Mouse (Mus musculus) neural tube, embryonic 15.5 days (tissue): ENCODE measurements around the gene Edn1. TPM values are rescaled to one million over a fixed set of nuclear protein-coding genes. Genes with fewer than 3 reads are reported as not detected.

ENCODE experiments used
- ATAC-seq: fragments of 200-750 bp; cut with Nextera tagmentation; 2 replicates; pipeline ENCODE4 v1.8.0; 2017; ENCODE audit warnings: mild to moderate bottlenecking, moderate TSS enrichment, moderate library complexity; ENCODE audit not compliant: low FRiP score
- H3K27ac ChIP-seq: fragments of 300-500 bp; sonication (generic); replicated peaks from 2 replicates; pipeline ENCODE4 v1.5.1; 2015; ENCODE audit warnings: mild to moderate bottlenecking, inconsistent platforms
- H3K27me3 ChIP-seq: fragments of 300-500 bp; sonication (generic); replicated peaks from 2 replicates; pipeline ENCODE4 v1.6.1; 2015; ENCODE audit warnings: inconsistent platforms
- H3K36me3 ChIP-seq: fragments of 300-500 bp; sonication (generic); 2 replicates; pipeline ENCODE4 v1.6.1; 2015; ENCODE audit warnings: inconsistent platforms
- H3K4me1 ChIP-seq: fragments of 300-500 bp; sonication (generic); 2 replicates; pipeline ENCODE4 v1.6.1; 2015; ENCODE audit warnings: inconsistent platforms
- H3K4me2 ChIP-seq: fragments of 300-500 bp; sonication (generic); 2 replicates; pipeline ENCODE4 v1.6.1; 2015; ENCODE audit warnings: inconsistent platforms, mild to moderate bottlenecking, moderate library complexity
- H3K4me3 ChIP-seq: fragments of 300-500 bp; sonication (generic); replicated peaks from 2 replicates; pipeline ENCODE4 v1.5.1; 2015; ENCODE audit warnings: mild to moderate bottlenecking, inconsistent platforms
- H3K9ac ChIP-seq: fragments of 300-500 bp; sonication (generic); replicated peaks from 2 replicates; pipeline ENCODE4 v1.6.1; 2015; ENCODE audit warnings: mild to moderate bottlenecking, inconsistent platforms
- H3K9me3 ChIP-seq: fragments of 300-500 bp; sonication (generic); replicated peaks from 2 replicates; pipeline ENCODE4 v1.6.1; 2016; ENCODE audit warnings: inconsistent platforms
- WGBS: fragments of 180-500 bp; shearing (Covaris S2); methylation state at CpG from one replicate; pipeline ENCODE4 v1.1.7; 2015; ENCODE audit warnings: mixed read lengths; 5-methylcytosine and 5-hydroxymethylcytosine counted together
- polyA plus RNA-seq: library from polyadenylated mRNA; unstranded; fragments of >200 nt; fragmentation: Nextera tagmentation; extraction: Ambion mirVana; gene quantifications from 2 replicates; pipeline ENCODE4 v1.2.1, GENCODE M21; 2015

Edn1 gene
- 2.3 and 4.1 TPM in 2 replicates for polyA plus RNA-seq

DNA sequence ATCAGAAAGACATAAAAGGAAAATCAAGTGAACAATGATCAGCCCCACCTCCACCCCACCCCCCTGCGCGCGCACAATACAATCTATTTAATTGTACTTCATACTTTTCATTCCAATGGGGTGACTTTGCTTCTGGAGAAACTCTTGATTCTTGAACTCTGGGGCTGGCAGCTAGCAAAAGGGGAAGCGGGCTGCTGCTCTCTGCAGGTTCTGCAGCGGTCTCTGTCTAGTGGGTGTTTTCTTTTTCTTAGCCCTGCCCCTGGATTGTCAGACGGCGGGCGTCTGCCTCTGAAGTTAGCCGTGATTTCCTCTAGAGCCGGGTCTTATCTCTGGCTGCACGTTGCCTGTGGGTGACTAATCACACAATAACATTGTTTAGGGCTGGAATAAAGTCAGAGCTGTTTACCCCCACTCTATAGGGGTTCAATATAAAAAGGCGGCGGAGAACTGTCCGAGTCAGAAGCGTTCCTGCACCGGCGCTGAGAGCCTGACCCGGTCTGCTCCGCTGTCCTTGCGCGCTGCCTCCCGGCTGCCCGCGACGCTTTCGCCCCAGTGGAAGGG, at the start of gene Edn1:
Edn1 (plus strand) TSS at position 316 of the 561 bp plus-strand sequence.
- no peaks in the 10 kb centered on the region for H3K9me3 ChIP-seq
- H3K27ac ChIP-seq, result no peak within 1 kb of the TSS
- H3K36me3 ChIP-seq, result no peaks in the 10 kb centered on the region
- peak within 1 kb of the TSS; percentile 38; the same call in 1 of the 2 replicates for H3K9ac ChIP-seq
- H3K27me3 ChIP-seq, result peaks cover 18% of the 10 kb centered on the region
- WGBS, result under 1% methylated on average over 26 of the region's 26 CpGs
- 0 out of 2 replicates have a peak, but pooled peaks have one; percentile 35 for ATAC-seq
- peaks cover 20% of the 10 kb centered on the region for H3K4me1 ChIP-seq
- H3K4me3 ChIP-seq, result peak within 1 kb of the TSS; percentile 40
- peak within 1 kb of the TSS; percentile 73 for H3K4me2 ChIP-seq

DNA sequence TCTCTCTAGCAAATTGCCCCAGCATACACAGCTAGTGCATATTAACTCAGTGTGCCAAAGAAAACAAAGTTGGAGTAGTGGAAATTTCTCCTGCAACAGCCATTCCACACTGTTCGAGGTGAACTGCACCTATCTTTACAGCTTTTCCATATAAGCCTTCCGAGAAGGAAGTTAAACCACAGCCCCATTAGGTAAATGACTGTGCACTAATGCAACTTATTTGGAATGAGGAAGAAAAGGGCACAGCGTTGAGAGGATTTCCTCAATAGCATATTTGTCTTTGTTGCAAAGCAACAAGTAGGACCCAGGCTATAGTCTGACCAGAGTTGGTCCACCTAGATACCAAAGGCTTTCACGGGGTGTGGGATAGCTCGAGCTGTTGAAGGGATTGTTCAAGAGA, 47.5 kb upstream of the Edn1 start:
- H3K4me2 ChIP-seq, result no peak overlapping the region
- H3K9ac ChIP-seq, result no peak overlapping the region
- ATAC-seq, result no peak
- no peaks in the 10 kb centered on the region for H3K9me3 ChIP-seq
- no peak overlapping the region for H3K27ac ChIP-seq
- WGBS, result 86% methylated on average over 5 of the region's 5 CpGs
- H3K36me3 ChIP-seq, result no peaks in the 10 kb centered on the region
- H3K27me3 ChIP-seq, result no peaks in the 10 kb centered on the region
- no peaks in the 10 kb centered on the region for H3K4me1 ChIP-seq
- H3K4me3 ChIP-seq, result no peak overlapping the region

DNA sequence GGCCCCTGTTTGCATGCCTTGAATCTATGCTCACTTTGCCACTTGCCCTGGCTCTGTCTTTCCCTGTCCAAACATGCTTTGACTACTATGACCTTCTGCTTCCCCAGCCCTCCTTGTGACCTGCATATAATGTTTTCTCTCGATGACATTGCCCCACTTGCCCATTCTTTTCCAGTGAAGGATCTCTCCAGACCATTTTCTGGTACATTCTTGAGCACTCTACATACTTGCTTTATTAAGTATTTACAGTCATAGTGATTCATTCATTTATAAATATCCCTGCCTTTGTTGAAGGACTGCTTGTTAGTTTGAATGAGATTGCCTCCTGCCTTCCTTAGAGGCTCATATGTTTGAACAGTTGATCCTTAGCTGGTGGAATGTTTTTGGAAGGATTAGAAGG, 46.2 kb upstream of the Edn1 start:
- 91% methylated on average over 1 of the region's 1 CpGs for WGBS
- Histone ChIP-seq H3K4me3 (no peak overlapping the region), H3K9ac (no peak overlapping the region)

DNA sequence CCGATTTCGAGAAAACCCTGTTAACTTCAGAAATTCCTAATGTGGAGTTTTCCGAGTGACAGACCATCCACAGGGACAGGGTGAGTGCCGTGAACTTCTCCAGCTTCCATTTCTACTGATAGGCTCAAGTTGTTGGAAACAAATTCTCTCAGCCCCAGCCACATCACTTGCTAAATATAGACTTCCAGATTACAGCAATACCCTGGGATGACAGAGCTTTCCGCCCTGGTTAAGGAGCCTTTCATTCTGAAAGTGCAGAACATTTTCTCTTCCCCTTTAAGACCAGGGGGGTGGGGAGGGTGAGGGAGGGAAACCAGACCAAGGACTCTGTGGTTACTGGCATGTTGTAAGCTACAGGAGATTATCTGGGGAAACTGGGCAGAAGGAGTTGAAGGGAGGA, 42.9 kb upstream of the Edn1 start:
- no peaks in the 10 kb centered on the region for H3K4me1 ChIP-seq
- no peaks in the 10 kb centered on the region for H3K9me3 ChIP-seq
- no peak overlapping the region for H3K27ac ChIP-seq
- no peak overlapping the region for H3K9ac ChIP-seq
- no peaks in the 10 kb centered on the region for H3K27me3 ChIP-seq
- H3K4me3 ChIP-seq, result no peak overlapping the region
- WGBS, result 93% methylated on average over 5 of the region's 5 CpGs
- no peak overlapping the region for H3K4me2 ChIP-seq
- ATAC-seq, result no peak
- no peaks in the 10 kb centered on the region for H3K36me3 ChIP-seq

More for the DNA sequence above, 46.2 kb upstream of the Edn1 start:
- no peak overlapping the region for H3K27ac ChIP-seq
- no peaks in the 10 kb centered on the region for H3K27me3 ChIP-seq
- no peaks in the 10 kb centered on the region for H3K4me1 ChIP-seq
- no peak overlapping the region for H3K4me2 ChIP-seq
- H3K36me3 ChIP-seq, result no peaks in the 10 kb centered on the region
- no peak for ATAC-seq
- no peaks in the 10 kb centered on the region for H3K9me3 ChIP-seq

DNA sequence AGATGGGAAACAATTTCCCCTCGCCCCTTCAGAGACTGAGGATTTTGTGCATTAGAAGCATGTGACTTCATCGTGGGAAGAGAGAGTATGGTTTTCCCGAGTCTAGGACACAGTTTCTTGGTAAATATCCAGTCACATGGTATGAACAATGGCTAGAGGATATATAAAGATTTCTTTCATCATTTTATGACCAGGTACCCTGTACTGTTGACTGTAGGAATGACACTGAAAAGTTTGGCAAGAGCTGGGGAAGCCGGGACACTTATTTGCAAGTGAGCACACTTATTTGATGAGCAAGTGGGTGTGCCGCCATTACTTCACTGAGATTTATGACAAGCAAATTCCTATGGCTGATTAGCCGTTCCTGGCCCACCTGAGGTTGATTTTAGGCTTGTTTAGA, 40.6 kb upstream of the Edn1 start:
- Histone ChIP-seq H3K27me3 (no peaks in the 10 kb centered on the region), H3K36me3 (no peaks in the 10 kb centered on the region), H3K9me3 (no peaks in the 10 kb centered on the region), H3K4me1 (no peaks in the 10 kb centered on the region), H3K4me2 (no peak overlapping the region), H3K9ac (no peak overlapping the region), H3K4me3 (no peak overlapping the region), H3K27ac (no peak overlapping the region)
- no peak for ATAC-seq
- WGBS, result 89% methylated on average over 6 of the region's 6 CpGs

DNA sequence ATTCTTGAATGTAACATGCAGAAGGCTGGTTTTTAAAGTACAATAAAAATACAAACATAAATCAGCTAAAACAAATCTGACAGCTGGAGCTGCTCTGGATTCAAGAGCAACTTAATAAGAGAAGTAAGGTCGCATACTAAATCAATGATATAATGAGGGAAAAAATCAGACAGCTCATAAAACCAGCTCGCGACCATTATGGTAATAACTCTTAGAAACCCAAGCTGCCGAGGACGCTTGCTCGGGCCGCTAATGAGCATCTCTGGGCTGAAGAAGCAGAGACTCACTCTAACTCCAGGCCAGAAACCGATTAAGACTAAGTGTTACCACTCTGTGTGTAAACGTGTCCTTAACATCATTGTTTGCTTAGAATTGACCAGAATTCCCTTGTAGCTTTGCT, 31.2 kb upstream of the Edn1 start:
- Histone ChIP-seq H3K4me1 (peaks cover 4% of the 10 kb centered on the region; the same call in 1 of the 2 replicates), H3K9ac (no peak overlapping the region), H3K4me2 (no peak overlapping the region), H3K4me3 (no peak overlapping the region), H3K36me3 (no peaks in the 10 kb centered on the region), H3K27ac (0 out of 2 replicates have a peak overlapping the region, but pooled peaks have one; percentile 5), H3K27me3 (no peaks in the 10 kb centered on the region), H3K9me3 (no peaks in the 10 kb centered on the region)
- WGBS, result 54% methylated on average over 9 of the region's 9 CpGs
- no peak for ATAC-seq

DNA sequence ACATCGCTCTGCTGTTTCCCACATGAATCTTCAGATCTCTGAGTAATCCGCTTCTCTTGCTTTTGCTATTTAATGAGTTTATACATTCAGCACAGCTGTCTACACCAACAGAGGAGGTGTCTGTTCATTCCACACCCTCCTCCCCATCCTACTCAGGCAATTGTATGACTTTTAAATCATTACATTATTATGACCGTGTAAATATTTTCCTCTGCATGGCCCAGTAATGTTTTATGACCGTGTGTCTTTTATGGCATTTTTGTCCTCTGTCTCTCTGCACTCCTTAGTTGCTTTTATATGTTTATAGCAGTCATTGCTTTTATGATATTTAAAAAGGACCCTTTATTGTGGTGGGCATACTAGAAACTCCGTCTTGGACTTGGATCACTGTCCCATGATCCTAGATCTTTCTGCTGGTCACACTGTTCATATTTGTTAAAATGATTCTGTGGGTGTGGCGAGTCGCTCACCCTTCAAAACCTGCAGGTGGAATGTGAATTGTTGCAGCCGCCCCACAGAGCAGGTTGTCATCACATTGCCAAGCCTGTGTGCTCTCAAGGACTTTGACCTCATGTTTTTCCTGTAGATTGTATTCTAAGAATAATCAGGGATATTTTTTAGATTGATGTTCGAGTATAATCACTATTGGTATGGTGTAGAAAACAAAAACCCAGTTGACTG, 24.4 kb upstream of the Edn1 start:
- Histone ChIP-seq H3K4me1 (no peaks in the 10 kb centered on the region), H3K27ac (no peak overlapping the region), H3K27me3 (no peaks in the 10 kb centered on the region), H3K4me2 (no peak overlapping the region), H3K4me3 (no peak overlapping the region), H3K9ac (no peak overlapping the region), H3K9me3 (no peaks in the 10 kb centered on the region), H3K36me3 (no peaks in the 10 kb centered on the region)
- WGBS, result 73% methylated on average over 9 of the region's 9 CpGs
- ATAC-seq, result no peak

DNA sequence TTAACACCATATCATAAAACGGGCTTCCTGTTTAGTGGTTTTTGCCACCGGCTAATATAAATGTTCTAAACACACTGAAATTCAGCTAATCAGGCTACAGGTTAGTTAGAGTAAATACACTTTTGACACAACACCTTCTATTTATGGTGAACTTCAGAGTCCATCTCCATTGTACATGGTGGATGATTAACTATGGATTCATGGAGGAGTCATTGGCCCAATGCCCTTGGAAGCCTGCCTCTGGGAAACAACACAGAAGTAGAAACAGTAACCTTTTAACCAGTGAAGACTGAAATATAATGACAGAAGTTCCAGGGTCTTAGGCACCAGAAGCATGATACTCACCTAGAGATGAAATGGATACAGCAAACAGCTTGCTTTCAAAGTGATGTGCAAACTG, 23.5 kb upstream of the Edn1 start:
- Histone ChIP-seq H3K9me3 (no peaks in the 10 kb centered on the region), H3K4me1 (no peaks in the 10 kb centered on the region), H3K9ac (no peak overlapping the region), H3K27ac (no peak overlapping the region), H3K36me3 (no peaks in the 10 kb centered on the region), H3K4me3 (no peak overlapping the region), H3K4me2 (no peak overlapping the region), H3K27me3 (no peaks in the 10 kb centered on the region)
- ATAC-seq, result no peak
- WGBS, result 82% methylated on average over 2 of the region's 2 CpGs

DNA sequence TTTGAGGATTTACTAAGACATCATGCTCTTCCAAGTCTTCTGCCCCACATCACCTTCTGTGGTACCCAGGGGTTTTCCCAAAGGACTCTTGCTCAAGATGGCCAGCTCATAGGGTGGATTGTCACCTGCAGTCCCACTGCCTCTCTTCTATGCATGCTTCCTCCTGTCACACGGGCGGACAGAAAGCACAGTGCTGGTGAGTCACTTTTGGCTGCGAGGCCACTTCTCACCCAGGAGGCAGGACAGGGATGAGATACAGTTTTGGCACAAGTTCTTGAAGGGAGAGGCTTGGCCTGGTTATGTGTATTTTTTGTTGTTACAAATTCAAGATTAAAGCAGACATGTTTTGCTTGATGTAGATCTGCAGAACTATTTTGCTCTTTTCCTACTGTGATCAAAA, 15.4 kb upstream of the Edn1 start:
- 90% methylated on average over 3 of the region's 3 CpGs for WGBS
- no peak overlapping the region for H3K27ac ChIP-seq
- no peak for ATAC-seq

DNA sequence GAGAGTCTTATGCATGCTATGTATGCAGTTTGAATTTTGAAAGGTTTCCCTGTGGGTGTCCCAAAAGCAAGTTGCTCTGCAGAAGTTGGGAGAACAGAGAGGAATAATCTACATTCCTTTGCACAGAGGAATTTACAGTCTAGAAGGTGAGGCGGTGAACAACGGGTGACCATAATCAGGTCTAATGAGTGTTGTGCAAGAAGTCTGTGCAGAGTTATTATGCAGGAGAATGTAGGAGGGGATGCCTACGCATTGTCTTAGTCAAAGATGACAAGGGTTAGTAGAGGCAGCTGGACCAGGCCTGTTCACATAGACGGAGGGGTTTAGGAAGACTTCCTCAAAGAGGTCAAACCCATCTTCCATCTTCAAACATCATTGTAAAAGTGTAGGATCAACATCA, 14.5 kb upstream of the Edn1 start:
- H3K4me2 ChIP-seq, result no peak overlapping the region
- no peaks in the 10 kb centered on the region for H3K4me1 ChIP-seq
- no peaks in the 10 kb centered on the region for H3K9me3 ChIP-seq
- H3K4me3 ChIP-seq, result no peak overlapping the region
- H3K36me3 ChIP-seq, result no peaks in the 10 kb centered on the region
- H3K9ac ChIP-seq, result no peak overlapping the region
- 92% methylated on average over 4 of the region's 4 CpGs for WGBS
- no peak for ATAC-seq
- no peaks in the 10 kb centered on the region for H3K27me3 ChIP-seq
- no peak overlapping the region for H3K27ac ChIP-seq

More for the DNA sequence above, 15.4 kb upstream of the Edn1 start:
- no peak overlapping the region for H3K4me2 ChIP-seq
- no peaks in the 10 kb centered on the region for H3K27me3 ChIP-seq
- H3K4me1 ChIP-seq, result no peaks in the 10 kb centered on the region
- no peaks in the 10 kb centered on the region for H3K36me3 ChIP-seq
- H3K4me3 ChIP-seq, result no peak overlapping the region
- H3K9me3 ChIP-seq, result no peaks in the 10 kb centered on the region
- no peak overlapping the region for H3K9ac ChIP-seq

DNA sequence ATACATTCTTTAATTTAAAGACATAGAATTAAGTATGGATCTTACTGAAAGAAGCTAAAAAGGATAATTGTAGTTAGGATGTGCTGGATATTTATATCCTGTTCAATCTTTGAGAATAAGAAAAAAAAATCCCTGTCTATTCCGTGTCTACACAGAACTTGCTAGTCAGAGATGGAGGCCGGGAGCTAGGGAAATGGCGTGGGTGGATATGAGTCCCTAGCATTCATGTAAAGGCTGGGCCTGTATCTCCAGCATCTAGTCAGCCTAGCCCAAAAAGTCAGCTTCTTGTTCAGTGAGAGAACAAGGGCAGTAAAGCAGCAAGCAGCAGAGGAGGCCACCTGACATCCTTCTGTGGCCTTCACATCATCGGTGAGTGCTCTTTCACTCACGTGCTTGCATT, 8.7 kb upstream of the Edn1 start:
- no peak for ATAC-seq
- Histone ChIP-seq H3K4me2 (no peak overlapping the region), H3K9me3 (no peaks in the 10 kb centered on the region), H3K9ac (no peak overlapping the region), H3K27ac (no peak overlapping the region), H3K27me3 (no peaks in the 10 kb centered on the region), H3K4me3 (no peak overlapping the region), H3K36me3 (no peaks in the 10 kb centered on the region), H3K4me1 (no peaks in the 10 kb centered on the region)
- 86% methylated on average over 5 of the region's 5 CpGs for WGBS

DNA sequence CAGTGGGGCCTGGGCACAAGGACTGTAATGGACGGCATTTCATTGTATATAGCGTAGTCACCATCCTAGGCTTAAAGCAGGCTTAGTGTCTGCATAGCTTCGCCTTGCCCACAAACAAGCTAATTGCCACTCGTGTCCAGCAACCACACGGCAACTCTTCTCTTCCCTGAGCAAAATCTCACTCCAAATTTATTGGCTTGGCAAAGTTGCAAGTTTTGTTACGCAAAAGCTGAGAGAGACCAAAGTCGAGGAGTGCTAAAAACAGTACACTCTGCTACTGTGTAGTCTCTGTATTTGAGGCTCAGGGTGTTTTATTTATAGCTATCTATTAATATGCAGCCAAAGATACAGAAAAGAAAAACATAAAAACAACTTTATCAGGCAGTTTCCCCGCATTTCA, 3.0 kb upstream of the Edn1 start:
- ATAC-seq, result no peak
- no peak overlapping the region for H3K4me2 ChIP-seq
- H3K36me3 ChIP-seq, result no peaks in the 10 kb centered on the region
- peaks cover 11% of the 10 kb centered on the region for H3K27me3 ChIP-seq
- H3K9me3 ChIP-seq, result no peaks in the 10 kb centered on the region
- H3K9ac ChIP-seq, result no peak overlapping the region
- peaks cover 20% of the 10 kb centered on the region for H3K4me1 ChIP-seq
- H3K4me3 ChIP-seq, result no peak overlapping the region
- 66% methylated on average over 8 of the region's 8 CpGs for WGBS
- no peak overlapping the region for H3K27ac ChIP-seq
